Mouse (Mus musculus): ENCODE measurements around the gene Tmem9. TPM values are rescaled to one million over a fixed set of nuclear protein-coding genes. Genes with fewer than 3 reads are reported as not detected.

The Tmem9 gene
- total RNA-seq, 2 experiments from 2014 or later, result 43.6 to 63.7 TPM

DNA sequence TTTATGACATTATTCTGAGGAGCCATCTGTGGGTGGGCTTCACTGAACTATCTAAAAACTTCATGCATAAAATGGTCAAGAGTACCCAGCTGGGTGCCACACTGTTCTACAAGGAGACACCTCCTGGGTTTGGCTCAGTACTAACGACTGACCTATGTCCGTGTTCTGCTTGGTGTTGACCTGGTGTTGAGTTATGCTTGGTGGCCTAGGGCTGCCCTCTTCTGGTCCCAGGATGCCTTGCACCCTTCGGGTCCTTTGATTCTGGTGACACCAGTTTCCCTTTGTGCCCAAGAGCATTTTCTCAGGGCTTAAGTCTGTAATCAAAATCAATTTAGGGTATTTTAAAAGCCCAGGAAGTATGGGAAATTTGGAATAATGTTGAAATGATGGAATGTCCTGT, 68.1 kb downstream of the Tmem9 start:
- DNase-seq (ENCODE audit: low spot score in 2 of 2), result no peak

DNA sequence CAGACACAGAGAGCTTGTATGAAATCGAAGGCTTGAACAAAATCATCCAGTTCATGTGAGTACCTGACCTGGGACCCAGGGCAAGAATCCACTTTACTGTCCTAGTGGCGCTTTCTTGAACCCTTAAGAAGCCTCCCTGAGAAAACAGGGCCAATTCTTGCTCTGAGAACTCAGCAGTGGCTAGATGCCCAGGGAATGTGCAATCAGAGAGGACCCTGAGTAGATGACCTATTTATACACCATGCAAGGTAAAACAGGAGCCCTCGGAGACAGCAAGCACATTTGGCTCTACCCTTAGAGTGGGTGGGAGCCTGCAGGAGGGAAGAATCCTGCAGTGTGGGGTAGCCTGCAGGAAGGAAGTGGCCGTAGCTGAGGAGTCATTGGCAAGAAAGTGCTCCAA, 69.7 kb downstream of the Tmem9 start:
- no peak for DNase-seq (ENCODE audit: low spot score in 2 of 2)

DNA sequence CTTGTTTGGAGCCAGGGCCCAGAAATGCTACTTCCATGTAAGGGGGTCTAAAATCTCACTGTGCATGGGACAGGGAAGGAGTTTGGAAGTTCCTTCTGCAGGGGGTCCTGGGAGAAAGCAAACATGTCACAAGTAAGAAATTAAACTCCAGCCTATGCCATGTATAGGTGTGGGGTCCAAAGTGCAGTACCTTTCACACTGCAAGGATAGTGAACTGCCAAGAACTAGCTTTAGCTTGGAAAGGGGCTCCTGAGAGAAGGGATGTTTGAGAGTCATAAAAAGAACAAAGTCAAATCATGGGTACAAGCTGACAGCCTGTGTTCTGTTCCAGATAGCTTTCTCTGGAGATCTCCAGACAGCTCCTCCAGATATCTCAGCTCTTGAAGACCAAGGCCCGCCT, 73.2 kb downstream of the Tmem9 start:
- no peak for DNase-seq (ENCODE audit: low spot score in 2 of 2)

Other genes with a start within 250 kb of the Tmem9 start
- 10 to 100 TPM; 30.6 to 38.0 TPM for gene Phlda3, start 242.0 kb upstream of the Tmem9 start, total RNA-seq (2021)
- 100 to 1,000 TPM; 298 to 331 TPM for gene Tnni1, start 228.7 kb upstream of the Tmem9 start, total RNA-seq (2021)
- gene Lad1, start 189.6 kb upstream of the Tmem9 start, total RNA-seq (2021), result under 1 TPM; 0.39 to 0.44 TPM
- 100 to 1,000 TPM; 160 to 174 TPM for gene Tnnt2, start 171.8 kb upstream of the Tmem9 start, total RNA-seq (2021)
- gene Pkp1, start 88.9 kb upstream of the Tmem9 start, total RNA-seq (2021), result under 1 TPM; 0.42 to 0.49 TPM
- gene Igfn1, start 1.8 kb upstream of the Tmem9 start, total RNA-seq (2021), result 10 to 100 TPM; 17.4 to 32.9 TPM
- gene Ascl5, start 42.7 kb downstream of the Tmem9 start, total RNA-seq (2021), result not detected
- gene Cacna1s, start 44.6 kb downstream of the Tmem9 start, total RNA-seq (2021), result 100 to 1,000 TPM; 330 to 336 TPM
- 1 to 10 TPM; 1.9 TPM for gene Kif21b, start 123.2 kb downstream of the Tmem9 start, total RNA-seq (2021)
- not detected for gene Mroh3, start 204.7 kb downstream of the Tmem9 start, total RNA-seq (2021)
- under 1 TPM; 0.22 to 0.29 TPM for gene Inava, start 226.1 kb downstream of the Tmem9 start, total RNA-seq (2021)

All from gastrocnemius, postnatal 4 days (tissue).